Mouse (Mus musculus) C2C12 (cell line): ENCODE results near the gene Gan.

ENCODE experiments used
- CTCF ChIP-seq: IDR thresholded peaks from one replicate; pipeline ENCODE4 v1.5.1; 2011; ENCODE audit not compliant: control insufficient read depth, insufficient read depth, insufficient read length
- FOSL1 ChIP-seq: IDR thresholded peaks from one replicate; pipeline ENCODE4 v1.8.0; 2011; ENCODE audit warnings: mild to moderate bottlenecking, low read length; ENCODE audit not compliant: poor library complexity, insufficient read depth, severe bottlenecking
- MAX ChIP-seq: IDR thresholded peaks from one replicate; pipeline ENCODE4 v1.6.1; 2011; ENCODE audit warnings: mild to moderate bottlenecking, control low read depth
- MYOD1 ChIP-seq: IDR thresholded peaks from one replicate; pipeline ENCODE4 v1.6.1; 2011; ENCODE audit warnings: low read depth; ENCODE audit not compliant: control insufficient read depth, insufficient read length
- MYOG ChIP-seq: IDR thresholded peaks from one replicate; pipeline ENCODE4 v1.6.1; 2011; ENCODE audit not compliant: control insufficient read depth, insufficient read length; ENCODE audit errors: extremely low read depth

GRCm38 (mm10) chr8:117222396-117222795 is 64.5 kb downstream of the Gan start:
- no peak for TF ChIP-seq CTCF
- no peak for TF ChIP-seq MAX
- TF ChIP-seq MYOD1, result no peak
- TF ChIP-seq MYOG, result no peak
- no peak for TF ChIP-seq FOSL1
